Mouse (Mus musculus) urinary bladder, postnatal 14 days (tissue): ENCODE measurements at regions not wholly inside any gene's neighbourhood (a gene's known extent, or its start where the extent isn't known, plus 50 kb on each side); places are given as distances from the start of the nearest gene placed in this dataset.

Source experiments
- DNase-seq: peaks from one replicate; pipeline ENCODE4 v3.0.0; 2021; ENCODE audit warnings: low spot score

GRCm38 (mm10) chr8:35188531-35188930, 577.1 kb upstream of the Gm19410 start:
- no peak for DNase-seq

GRCm38 (mm10) chr8:35189695-35190094, 575.9 kb upstream of the Gm19410 start:
- no peak for DNase-seq

GRCm38 (mm10) chr8:35192515-35192914, 573.1 kb upstream of the Gm19410 start:
- DNase-seq: no peak

- peak; percentile 41 for DNase-seq
These were observed 571.8 kb upstream of the Gm19410 start for GRCm38 (mm10) chr8:35193771-35194170.

GRCm38 (mm10) chr8:35196189-35196588, 569.4 kb upstream of the Gm19410 start:
- no peak for DNase-seq

GRCm38 (mm10) chr8:35198766-35199165, 566.8 kb upstream of the Gm19410 start:
- no peak for DNase-seq

- DNase-seq: peak; percentile 78
These were observed 564.2 kb upstream of the Gm19410 start for GRCm38 (mm10) chr8:35201416-35201815.

GRCm38 (mm10) chr8:35204971-35205370, 560.6 kb upstream of the Gm19410 start:
- no peak for DNase-seq

- peak; percentile 71 for DNase-seq
These were observed 560.1 kb upstream of the Gm19410 start for GRCm38 (mm10) chr8:35205536-35205935.

GRCm38 (mm10) chr8:35206271-35206670, 559.3 kb upstream of the Gm19410 start:
- peak; percentile 37 for DNase-seq

- DNase-seq: no peak
These were observed 557.2 kb upstream of the Gm19410 start for GRCm38 (mm10) chr8:35208357-35208756.

- no peak for DNase-seq
These were observed 553.8 kb upstream of the Gm19410 start for GRCm38 (mm10) chr8:35211506-35212452.

GRCm38 (mm10) chr8:35213515-35213914, 552.1 kb upstream of the Gm19410 start:
- DNase-seq: no peak

- DNase-seq: no peak
These were observed 548.0 kb upstream of the Gm19410 start for GRCm38 (mm10) chr8:35217604-35218003.

GRCm38 (mm10) chr8:35218327-35218726, 547.3 kb upstream of the Gm19410 start:
- DNase-seq: no peak

GRCm38 (mm10) chr8:35224053-35224924, 541.3 kb upstream of the Gm19410 start:
- peak; percentile 46 for DNase-seq

- no peak for DNase-seq
These were observed 540.7 kb upstream of the Gm19410 start for GRCm38 (mm10) chr8:35224925-35225244.

- no peak for DNase-seq
These were observed 538.5 kb upstream of the Gm19410 start for GRCm38 (mm10) chr8:35227079-35227478.

- no peak for DNase-seq
These were observed 537.1 kb upstream of the Gm19410 start for GRCm38 (mm10) chr8:35228449-35228848.

- DNase-seq: no peak
These were observed 531.9 kb upstream of the Gm19410 start for GRCm38 (mm10) chr8:35233520-35234186.

- DNase-seq: no peak
These were observed 531.2 kb upstream of the Gm19410 start for GRCm38 (mm10) chr8:35234436-35234835.

GRCm38 (mm10) chr8:35235815-35236509, 529.6 kb upstream of the Gm19410 start:
- DNase-seq: no peak
